35 mouse cellular contexts compared by ENCODE assay signal in genomic region chr13:73564201-73564600, GRCm38 (mm10). TPM values are rescaled to one million over a fixed set of nuclear protein-coding genes. Genes with fewer than 3 reads are reported as not detected.
"Had no signal": no experiment of that assay in that cellular context is flagged by ENCODE, and none has a peak within 500 bp of the region (broad histone marks: within the 10 kb centered on the region; RNA-seq: fewer than 3 reads in every experiment).

No protein-coding gene starts in this region.

- H3K27ac ChIP-seq: heart, embryonic 13.5 days; heart, embryonic 15.5 days; hindbrain, embryonic 10.5 days; hindbrain, embryonic 12.5 days; hindbrain, embryonic 13.5 days; hindbrain, embryonic 14.5 days; hindbrain, embryonic 15.5 days; hindbrain, postnatal 0 days; intestine, embryonic 15.5 days; kidney, embryonic 15.5 days; kidney, postnatal 0 days; layer of hippocampus, adult 2 months; left cerebral cortex, adult 2 months had no signal

- H3K27me3 ChIP-seq: heart, embryonic 15.5 days; hindbrain, embryonic 12.5 days; hindbrain, embryonic 13.5 days; hindbrain, embryonic 15.5 days; intestine, embryonic 15.5 days had no signal

- H3K9me3 ChIP-seq: heart, embryonic 12.5 days; heart, embryonic 13.5 days; heart, embryonic 15.5 days; hindbrain, embryonic 10.5 days; hindbrain, embryonic 12.5 days; hindbrain, embryonic 13.5 days; hindbrain, embryonic 15.5 days; intestine, embryonic 15.5 days; kidney, embryonic 15.5 days had no signal

- H3K36me3 ChIP-seq: heart, embryonic 12.5 days; heart, embryonic 13.5 days; heart, embryonic 15.5 days; hindbrain, embryonic 10.5 days; hindbrain, embryonic 12.5 days; hindbrain, embryonic 13.5 days; hindbrain, embryonic 15.5 days; intestine, embryonic 15.5 days; kidney, embryonic 15.5 days had no signal

- DNase-seq: heart, postnatal 10 days; heart, postnatal 14 days; heart, postnatal 36 days; heart, postnatal 4 days; kidney, adult 11 months; kidney, adult 18-20 months; kidney, adult 2 months; kidney, adult 8-10 months; kidney, adult 9 months; kidney, postnatal 10 days; kidney, postnatal 14 days; kidney, postnatal 25 days; kidney, postnatal 36 days; kidney, postnatal 4 days; layer of hippocampus, adult 9-11 months; layer of hippocampus, postnatal 36 days had no signal

- H3K4me3 ChIP-seq: heart, embryonic 12.5 days; heart, embryonic 13.5 days; heart, embryonic 15.5 days; hindbrain, embryonic 10.5 days; hindbrain, embryonic 12.5 days; hindbrain, embryonic 13.5 days; hindbrain, embryonic 15.5 days; intestine, embryonic 15.5 days; kidney, embryonic 15.5 days; layer of hippocampus, adult 2 months; left cerebral cortex, adult 2 months had no signal

- H3K4me1 ChIP-seq: heart, embryonic 12.5 days; heart, embryonic 13.5 days; heart, embryonic 15.5 days; hindbrain, embryonic 10.5 days; hindbrain, embryonic 12.5 days; hindbrain, embryonic 13.5 days; hindbrain, embryonic 15.5 days; intestine, embryonic 15.5 days; kidney, embryonic 15.5 days had no signal

RNA-seq across cellular contexts. Expression of gene Slc6a3, which starts 27.7 kb away (rescaled TPM):
- polyA plus RNA-seq: heart, embryonic 11.5 days; heart, embryonic 13.5 days; heart, postnatal 0 days; inflammation-experienced regulatory T-cells, adult 6 months; kidney, embryonic 14.5 days; kidney, postnatal 0 days; large intestine, adult 2 months had no signal
